Mouse (Mus musculus): ENCODE results near the gene Spns2. TPM values are rescaled to one million over a fixed set of nuclear protein-coding genes. Genes with fewer than 3 reads are reported as not detected.
"Not testable (repeated sequence)": the region's sequence is repeated elsewhere in the genome, so short reads cannot be mapped to it uniquely, and the experiment has no call there.

Gene Spns2
- polyA plus RNA-seq, 1 experiment from 2014 or later = 3.2 TPM

DNA sequence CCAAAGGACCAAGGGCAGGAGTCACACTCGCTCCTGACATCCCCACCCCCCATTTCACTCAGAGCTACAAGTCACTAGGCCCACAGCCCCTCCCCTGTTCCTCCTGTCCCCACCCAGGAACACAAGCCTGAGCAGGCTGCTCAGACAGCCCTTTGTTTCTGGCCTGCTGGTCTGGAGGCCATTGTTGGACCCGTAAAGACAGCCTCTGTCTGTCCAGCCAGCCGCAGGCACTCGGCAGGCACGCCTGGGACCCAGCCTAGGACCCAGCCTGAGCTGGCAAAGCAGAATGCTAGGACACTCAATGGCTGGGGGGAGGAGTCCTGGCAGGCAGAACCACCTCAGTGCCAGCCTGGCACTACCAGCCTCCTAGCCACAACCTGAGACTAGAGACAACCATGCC lies 34.0 kb downstream of the Spns2 start:
- Histone ChIP-seq H3K4me2 (ENCODE audit: low read depth, low read length) (no peak overlapping the region), H3K9ac (ENCODE audit: low read length) (no peak overlapping the region), H3K27me3 (ENCODE audit: control insufficient read depth, insufficient read depth, low read depth, low read length) (no peaks in the 10 kb centered on the region), H3K9me3 (ENCODE audit: control insufficient read depth, low read length) (no peaks in the 10 kb centered on the region), H3K4me3 (ENCODE audit: low read length) (no peak overlapping the region), H3K36me3 (ENCODE audit: control insufficient read depth, insufficient read depth, low read length) (peaks cover 7% of the 10 kb centered on the region), H3K4me1 (replicated peaks; ENCODE audit: control insufficient read depth, insufficient read depth, low read length) (no peaks in the 10 kb centered on the region; the same call in none of the 2 replicates), H3K27ac (ENCODE audit: low read length) (no peak overlapping the region)
- no peak for ATAC-seq (ENCODE audit: low read depth)
- 52% methylated on average over 5 of the region's 5 CpGs for WGBS

DNA sequence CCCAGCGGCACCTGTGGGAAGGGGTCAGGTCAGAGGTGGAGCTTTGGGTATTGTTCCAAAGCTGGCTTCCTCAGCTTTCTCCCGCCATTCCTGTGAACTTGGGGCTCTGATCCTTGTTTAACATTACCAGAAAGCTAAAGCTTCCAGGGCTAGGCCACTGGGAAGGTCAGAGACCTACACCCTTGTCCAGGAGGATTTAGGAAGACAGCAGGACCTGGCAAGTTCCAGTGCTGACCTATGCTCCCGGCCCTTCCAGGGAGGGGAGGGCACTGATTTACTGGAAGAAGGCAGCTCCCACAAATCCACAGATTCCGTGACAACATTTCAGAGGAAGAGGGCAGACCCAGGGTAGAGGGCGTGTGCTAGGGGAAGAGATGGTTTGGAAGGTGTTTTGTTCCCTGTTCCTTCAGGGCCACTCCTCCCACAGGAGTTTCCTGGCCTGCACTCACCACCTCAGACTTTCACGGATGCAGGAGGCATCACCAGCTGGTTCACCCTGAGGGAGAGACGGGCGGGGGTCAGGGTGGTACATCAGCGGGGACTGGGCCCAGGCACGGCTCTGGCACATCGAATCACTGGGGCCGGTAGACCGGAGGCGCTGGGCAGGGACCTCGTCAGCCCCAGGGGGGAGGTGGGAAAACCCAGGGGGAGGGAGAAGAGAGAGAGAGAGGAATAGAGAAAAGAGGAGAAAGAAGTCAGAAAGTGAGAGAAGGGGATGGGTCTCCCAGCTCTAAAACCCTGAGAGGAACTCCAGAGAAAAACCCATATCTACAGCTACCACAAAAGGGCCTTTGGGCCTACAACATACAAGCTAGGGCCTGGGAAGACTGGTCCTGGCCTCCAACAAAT lies 36.4 kb downstream of the Spns2 start:
- Histone ChIP-seq H3K9ac (ENCODE audit: low read length) (no peak overlapping the region), H3K4me3 (ENCODE audit: low read length) (no peak overlapping the region), H3K27ac (ENCODE audit: low read length) (0 out of 2 replicates have a peak overlapping the region, but pooled peaks have one; percentile 4), H3K27me3 (ENCODE audit: control insufficient read depth, insufficient read depth, low read depth, low read length) (no peaks in the 10 kb centered on the region), H3K36me3 (ENCODE audit: control insufficient read depth, insufficient read depth, low read length) (peaks cover 30% of the 10 kb centered on the region), H3K4me2 (ENCODE audit: low read depth, low read length) (no peak overlapping the region), H3K9me3 (ENCODE audit: control insufficient read depth, low read length) (no peaks in the 10 kb centered on the region), H3K4me1 (replicated peaks; ENCODE audit: control insufficient read depth, insufficient read depth, low read length) (no peaks in the 10 kb centered on the region; the same call in 1 of the 2 replicates)
- 56% methylated on average over 15 of the region's 15 CpGs for WGBS
- ATAC-seq (ENCODE audit: low read depth) = no peak

DNA sequence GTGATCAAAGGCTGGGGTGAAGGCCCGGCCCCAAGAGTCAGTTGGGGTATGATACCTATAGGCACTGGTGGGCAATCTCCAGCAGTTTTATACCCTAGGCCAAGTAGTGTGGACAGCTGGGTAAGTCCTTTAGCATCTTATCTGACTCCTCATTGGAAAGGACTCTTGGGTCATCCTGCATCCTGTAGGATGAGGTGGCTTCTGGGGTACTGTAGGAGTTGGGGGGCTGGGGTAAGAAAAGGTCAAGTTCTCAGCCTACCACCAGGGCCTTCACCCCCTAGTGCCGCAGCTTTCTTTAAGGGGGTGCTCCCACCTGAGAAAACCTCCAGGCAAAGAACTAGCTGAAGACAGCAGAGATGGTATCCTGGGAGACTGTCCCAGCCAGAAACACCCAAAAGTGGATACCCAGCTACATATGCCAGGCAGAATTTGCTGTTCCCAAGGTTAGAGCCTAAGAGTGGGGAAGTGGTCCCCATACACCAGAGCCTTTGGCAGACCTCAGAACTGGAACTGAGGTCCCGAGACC lies 37.5 kb downstream of the Spns2 start:
- Histone ChIP-seq H3K4me2 (ENCODE audit: low read depth, low read length) (no peak overlapping the region), H3K27ac (ENCODE audit: low read length) (no peak overlapping the region), H3K4me1 (replicated peaks; ENCODE audit: control insufficient read depth, insufficient read depth, low read length) (no peaks in the 10 kb centered on the region), H3K27me3 (ENCODE audit: control insufficient read depth, insufficient read depth, low read depth, low read length) (no peaks in the 10 kb centered on the region), H3K36me3 (ENCODE audit: control insufficient read depth, insufficient read depth, low read length) (peaks cover 39% of the 10 kb centered on the region), H3K4me3 (ENCODE audit: low read length) (no peak overlapping the region), H3K9me3 (ENCODE audit: control insufficient read depth, low read length) (no peaks in the 10 kb centered on the region), H3K9ac (ENCODE audit: low read length) (no peak overlapping the region)
- no peak for ATAC-seq (ENCODE audit: low read depth)
- 81% methylated on average over 3 of the region's 3 CpGs for WGBS

DNA sequence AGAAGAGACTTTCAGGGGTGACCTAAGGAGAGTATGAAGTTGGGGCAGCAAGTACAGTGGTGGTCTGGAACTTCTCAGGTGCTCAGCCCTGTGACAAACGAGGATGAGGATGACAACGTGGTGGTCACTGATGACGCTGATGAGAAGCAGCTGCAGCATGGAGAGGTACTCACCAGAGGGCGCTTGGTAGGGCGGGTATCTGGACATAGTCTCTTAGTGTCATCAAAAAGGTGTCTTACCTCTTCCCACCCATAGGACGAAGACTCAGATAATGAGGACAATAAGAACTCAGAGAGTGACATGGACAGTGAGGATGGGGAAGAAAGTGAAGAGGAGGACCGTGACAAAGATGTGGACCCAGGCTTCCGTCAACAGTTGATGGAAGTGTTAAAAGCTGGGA lies 42.2 kb downstream of the Spns2 start:
- Histone ChIP-seq H3K27me3 (ENCODE audit: control insufficient read depth, insufficient read depth, low read depth, low read length) (no peaks in the 10 kb centered on the region), H3K36me3 (ENCODE audit: control insufficient read depth, insufficient read depth, low read length) (peaks cover 86% of the 10 kb centered on the region), H3K9me3 (ENCODE audit: control insufficient read depth, low read length) (no peaks in the 10 kb centered on the region), H3K27ac (ENCODE audit: low read length) (no peak overlapping the region), H3K4me2 (ENCODE audit: low read depth, low read length) (no peak overlapping the region), H3K4me3 (ENCODE audit: low read length) (no peak overlapping the region), H3K9ac (ENCODE audit: low read length) (no peak overlapping the region), H3K4me1 (replicated peaks; ENCODE audit: control insufficient read depth, insufficient read depth, low read length) (peaks cover 1% of the 10 kb centered on the region; the same call in 1 of the 2 replicates)
- 73% methylated on average over 8 of the region's 8 CpGs for WGBS
- ATAC-seq (ENCODE audit: low read depth) = no peak

DNA sequence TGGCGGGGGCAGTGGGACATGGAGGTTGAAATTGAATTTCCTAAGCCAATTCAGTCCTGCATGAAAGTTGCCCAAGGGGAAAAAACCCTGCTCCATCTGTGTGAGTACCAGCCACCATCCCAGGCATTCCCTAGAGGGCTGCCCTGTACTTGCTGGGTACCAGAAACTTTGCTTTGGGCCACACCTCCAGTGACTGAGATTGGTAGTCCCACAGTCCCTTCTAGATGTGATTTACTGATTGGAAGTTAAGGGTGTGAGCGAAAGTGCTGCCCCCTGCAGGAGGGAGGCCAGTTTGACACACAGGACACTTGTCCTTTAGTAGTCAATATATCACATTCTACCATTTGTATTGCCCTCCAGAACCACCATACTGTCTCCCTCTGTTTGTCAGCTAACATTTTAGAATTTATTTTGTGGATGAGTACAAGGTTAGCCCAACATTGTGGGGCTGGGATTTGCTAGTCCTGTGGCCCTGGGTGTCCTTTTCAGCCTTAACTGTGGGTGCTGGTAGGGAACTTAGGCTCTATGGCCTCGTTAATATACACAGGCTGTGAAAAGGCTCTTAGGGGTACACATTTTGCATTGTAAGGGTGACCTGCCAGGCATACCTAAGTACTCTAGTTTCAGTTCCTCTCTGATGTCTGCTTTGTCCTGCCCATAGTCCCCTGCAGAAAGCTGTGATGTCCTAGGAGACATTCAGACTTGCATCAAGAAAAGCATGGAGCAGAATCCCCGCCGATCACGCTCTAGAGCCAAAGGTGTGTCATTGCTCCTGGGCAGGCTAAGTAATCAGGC lies 43.2 kb downstream of the Spns2 start:
- H3K27ac ChIP-seq (ENCODE audit: low read length) = no peak overlapping the region
- H3K4me3 ChIP-seq (ENCODE audit: low read length) = no peak overlapping the region
- H3K27me3 ChIP-seq (ENCODE audit: control insufficient read depth, insufficient read depth, low read depth, low read length) = no peaks in the 10 kb centered on the region
- peaks cover 85% of the 10 kb centered on the region for H3K36me3 ChIP-seq (ENCODE audit: control insufficient read depth, insufficient read depth, low read length)
- H3K4me1 ChIP-seq (replicated peaks; ENCODE audit: control insufficient read depth, insufficient read depth, low read length) = peaks cover 9% of the 10 kb centered on the region
- no peaks in the 10 kb centered on the region for H3K9me3 ChIP-seq (ENCODE audit: control insufficient read depth, low read length)
- peak; percentile 4; the same call in 1 of the 2 replicates for ATAC-seq (ENCODE audit: low read depth)
- WGBS = 90% methylated on average over 6 of the region's 6 CpGs
- H3K9ac ChIP-seq (ENCODE audit: low read length) = no peak overlapping the region
- no peak overlapping the region for H3K4me2 ChIP-seq (ENCODE audit: low read depth, low read length)

DNA sequence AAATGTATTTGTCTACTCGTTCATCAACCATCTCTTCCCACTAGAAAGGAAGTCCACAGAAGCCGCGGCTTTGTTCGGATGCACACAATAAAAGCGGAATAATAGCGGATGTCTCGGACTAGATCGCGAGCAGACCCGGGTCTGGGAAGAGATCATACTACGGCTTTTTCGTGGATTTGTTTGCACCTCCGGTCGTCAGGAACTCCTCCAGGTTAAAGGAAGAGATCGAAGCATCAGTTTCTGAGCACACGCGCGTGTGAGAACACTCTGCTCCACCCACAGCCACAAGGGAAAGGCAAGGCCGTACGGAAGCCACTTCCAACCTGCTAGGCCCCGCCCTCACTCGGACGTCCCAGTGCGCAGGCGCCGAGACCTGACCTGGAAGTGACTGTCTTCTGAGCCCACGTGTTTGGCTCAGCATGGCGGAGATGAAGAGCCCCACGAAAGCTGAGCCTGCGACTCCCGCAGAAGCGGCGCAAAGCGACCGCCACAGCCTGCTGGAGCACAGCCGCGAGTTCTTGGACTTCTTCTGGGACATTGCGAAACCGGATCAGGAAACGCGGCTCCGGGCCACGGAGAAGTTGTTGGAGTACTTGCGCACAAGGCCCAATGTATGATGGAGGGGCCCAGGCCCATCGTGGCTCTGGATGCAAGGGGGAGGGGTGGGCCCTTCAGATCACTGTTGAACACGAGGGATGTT lies 48.6 kb downstream of the Spns2 start, which contains the start of gene Mybbp1a:
Gene Mybbp1a, plus strand, starts transcription at position 391 of the 700 bp plus-strand sequence.
- H3K36me3 ChIP-seq (ENCODE audit: control insufficient read depth, insufficient read depth, low read length) = peaks cover 37% of the 10 kb centered on the region
- under 1% methylated on average over 46 of the region's 46 CpGs for WGBS
- peak within 1 kb of the TSS; percentile 94 for H3K27ac ChIP-seq (ENCODE audit: low read length)
- no peaks in the 10 kb centered on the region for H3K9me3 ChIP-seq (ENCODE audit: control insufficient read depth, low read length)
- H3K27me3 ChIP-seq (ENCODE audit: control insufficient read depth, insufficient read depth, low read depth, low read length) = no peaks in the 10 kb centered on the region
- peak within 1 kb of the TSS; percentile 97 for H3K4me3 ChIP-seq (ENCODE audit: low read length)
- peak within 1 kb of the TSS; percentile 92 for H3K9ac ChIP-seq (ENCODE audit: low read length)
- H3K4me2 ChIP-seq (ENCODE audit: low read depth, low read length) = peak within 1 kb of the TSS; percentile 98
- H3K4me1 ChIP-seq (replicated peaks; ENCODE audit: control insufficient read depth, insufficient read depth, low read length) = peaks cover 13% of the 10 kb centered on the region
- ATAC-seq (ENCODE audit: low read depth) = peak; percentile 96

DNA sequence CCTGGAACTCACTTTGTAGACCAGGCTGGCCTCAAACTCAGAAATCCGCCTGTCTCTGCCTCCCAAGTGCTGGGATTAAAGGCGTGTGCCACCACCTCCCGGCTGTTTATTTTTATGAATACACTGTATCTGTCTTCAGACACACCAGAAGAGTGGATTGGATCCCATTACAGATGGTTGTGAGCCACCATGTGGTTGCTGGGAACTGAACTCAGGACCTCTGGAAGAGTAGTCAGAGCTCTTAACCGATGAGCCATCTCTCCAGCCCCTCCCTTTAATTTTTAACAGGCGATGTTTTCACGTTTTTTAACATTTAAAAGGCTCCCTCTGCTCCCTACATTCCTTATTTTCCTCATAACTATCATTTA lies 49.1 kb downstream of the Spns2 start:
- H3K4me2 ChIP-seq (ENCODE audit: low read depth, low read length) = peak overlapping the region; percentile 98
- H3K4me3 ChIP-seq (ENCODE audit: low read length) = peak overlapping the region; percentile 97
- peak overlapping the region; percentile 94 for H3K27ac ChIP-seq (ENCODE audit: low read length)
- H3K9me3 ChIP-seq (ENCODE audit: control insufficient read depth, low read length); ATAC-seq (ENCODE audit: low read depth); H3K27me3 ChIP-seq (ENCODE audit: control insufficient read depth, insufficient read depth, low read depth, low read length): not testable (repeated sequence)
- peaks cover 32% of the 10 kb centered on the region for H3K36me3 ChIP-seq (ENCODE audit: control insufficient read depth, insufficient read depth, low read length)
- peaks cover 18% of the 10 kb centered on the region for H3K4me1 ChIP-seq (replicated peaks; ENCODE audit: control insufficient read depth, insufficient read depth, low read length)
- WGBS = 37% methylated on average over 6 of the region's 6 CpGs
- peak overlapping the region; percentile 92 for H3K9ac ChIP-seq (ENCODE audit: low read length)

DNA sequence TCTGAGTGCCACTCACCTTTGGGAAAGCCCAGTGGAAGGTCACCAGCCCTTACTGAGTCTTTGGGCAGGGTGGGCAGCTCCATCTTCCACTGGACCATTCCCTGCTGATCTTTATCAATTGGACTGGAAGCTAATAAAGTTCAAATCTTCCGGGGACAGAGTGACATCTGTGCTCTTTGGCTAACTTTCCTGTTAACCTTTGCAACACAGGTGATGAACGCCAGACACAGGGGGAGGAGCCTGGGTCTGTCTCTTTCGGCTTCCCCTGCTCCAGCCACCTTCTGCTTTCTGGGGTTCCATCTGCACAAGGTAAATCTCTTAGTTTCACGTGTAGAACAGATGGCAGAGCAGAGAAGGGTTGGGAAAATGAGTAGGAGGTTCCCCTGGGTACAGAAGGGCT lies 51.3 kb downstream of the Spns2 start:
- H3K9me3 ChIP-seq (ENCODE audit: control insufficient read depth, low read length) = no peaks in the 10 kb centered on the region
- 55% methylated on average over 4 of the region's 4 CpGs for WGBS
- H3K4me2 ChIP-seq (ENCODE audit: low read depth, low read length) = no peak overlapping the region
- H3K36me3 ChIP-seq (ENCODE audit: control insufficient read depth, insufficient read depth, low read length) = peaks cover 11% of the 10 kb centered on the region
- H3K27me3 ChIP-seq (ENCODE audit: control insufficient read depth, insufficient read depth, low read depth, low read length) = no peaks in the 10 kb centered on the region
- H3K9ac ChIP-seq (ENCODE audit: low read length) = no peak overlapping the region
- no peak for ATAC-seq (ENCODE audit: low read depth)
- H3K4me3 ChIP-seq (ENCODE audit: low read length) = no peak overlapping the region
- no peak overlapping the region for H3K27ac ChIP-seq (ENCODE audit: low read length)
- H3K4me1 ChIP-seq (replicated peaks; ENCODE audit: control insufficient read depth, insufficient read depth, low read length) = peaks cover 25% of the 10 kb centered on the region

Data from lung, embryonic 16.5 days (tissue).